8 mouse cellular contexts compared by ENCODE assay signal in genomic region chr11:51967443-51968401, GRCm38 (mm10). TPM values are rescaled to one million over a fixed set of nuclear protein-coding genes. Genes with fewer than 3 reads are reported as not detected.
DNase-seq lines count a peak whose midpoint lies in the region; ATAC-seq and TF ChIP-seq lines count a peak whose summit lies in the region.

Cdkn2aipnl (plus strand) TSS chr11:51967661.

- TF ChIP-seq POLR2A in cortical plate, adult 2 months (IDR thresholded peaks at IDR 0.05; ENCODE audit: extremely low read depth, insufficient read depth, low read length), result 0 out of 2 replicates have a peak, but pooled peaks have one; percentile 15

- TF ChIP-seq CTCF in cortical plate, adult 2 months (IDR thresholded peaks at IDR 0.05; ENCODE audit: extremely low read depth, insufficient read depth, low read length), result peak; percentile 70

- peak; percentile 71 for ATAC-seq in activated CD4-positive, CD25-positive, alpha-beta regulatory T cell, adult 4 months
- ATAC-seq in megakaryocyte progenitor cell, adult 5-6 weeks (replicated peaks; ENCODE audit: poor library complexity), result peak; percentile 100

- H3K4me1 ChIP-seq in cortical plate, adult 2 months (ENCODE audit: control insufficient read depth, insufficient read depth, low read length), result peaks cover 2% of the 10 kb centered on the region; the same call in 1 of the 2 replicates

- peak within 1 kb of the TSS; percentile 69 for H3K4me3 ChIP-seq in cortical plate, adult 2 months (ENCODE audit: insufficient read depth, low read length)

- DNase-seq in gastrocnemius, postnatal 10 days, result peak; percentile 96
- peak; percentile 98 for DNase-seq in induced T-regulatory cell, adult 2 months (ENCODE audit: low read depth)
- DNase-seq in left cerebral cortex, adult 9 months (ENCODE audit: low spot score in 2 of 2), result peak; percentile 73 to 96
- peak; percentile 98 for DNase-seq in right cerebral cortex, postnatal 14 days
- peak; percentile 94 to 96 for DNase-seq in urinary bladder, postnatal 36 days (ENCODE audit: low spot score in 2 of 2)

- no peak within 1 kb of the TSS for H3K27ac ChIP-seq in cortical plate, adult 2 months (ENCODE audit: insufficient read depth, low read length)

RNA-seq across cellular contexts. Expression of gene Cdkn2aipnl, which starts in this region (rescaled TPM):
- 10 to 100 TPM; 80.8 to 84.4 TPM for polyA plus RNA-seq in activated CD4-positive, CD25-positive, alpha-beta regulatory T cell, adult 4 months (2017; shearing (Covaris generic))
- polyA plus RNA-seq in cortical plate, adult 2 months (2012; rRNA removed), result 35.0 and 35.2 TPM in 2 replicates
- total RNA-seq in gastrocnemius, postnatal 10 days (2021), result 10 to 100 TPM; 15.7 to 18.4 TPM
- 93.9 and 114 TPM in 2 replicates for total RNA-seq in megakaryocyte progenitor cell, adult 5-6 weeks (2015)
- 66.9 and 67.3 TPM in 2 replicates for total RNA-seq in megakaryocyte progenitor cell, adult 5-6 weeks (2017)
